Mouse (Mus musculus): Measurements from ENCODE around the gene Steap2. TPM values are rescaled to one million over a fixed set of nuclear protein-coding genes. Genes with fewer than 3 reads are reported as not detected.
A peak's percentile ranks its signal among the peaks of the same experiment; 100 is the strongest.
"Not testable (repeated sequence)": the region's sequence is repeated elsewhere in the genome, so short reads cannot be mapped to it uniquely, and the experiment has no call there.

Gene Steap2
- polyA plus RNA-seq, 1 experiment = 33.2 TPM

- H3K36me3 ChIP-seq (ENCODE audit: control insufficient read depth, insufficient read depth, low read length, poor library complexity, severe bottlenecking) = peaks cover 18% of the 10 kb centered on the region
- not testable (repeated sequence) for H3K4me3 ChIP-seq (ENCODE audit: low read depth, low read length); H3K27ac ChIP-seq (ENCODE audit: insufficient read depth, low read length); H3K9ac ChIP-seq (ENCODE audit: low read depth, poor library complexity, severe bottlenecking); H3K4me1 ChIP-seq (ENCODE audit: control insufficient read depth, insufficient read depth, low read length); H3K9me3 ChIP-seq (replicated peaks; ENCODE audit: control insufficient read depth, insufficient read depth, low read length, poor library complexity, severe bottlenecking); H3K27me3 ChIP-seq (ENCODE audit: control insufficient read depth, insufficient read depth, low read length, poor library complexity, severe bottlenecking)
- 0 out of 2 replicates have a peak, but pooled peaks have one; percentile 45 for TF ChIP-seq EP300 (IDR thresholded peaks at IDR 0.05; ENCODE audit: insufficient read depth, low read depth, low read length)
Observed at GRCm38 (mm10) chr5:5684946-5685345, 9.4 kb downstream of the Steap2 start.

GRCm38 (mm10) chr5:5683292-5683691 is 11.1 kb downstream of the Steap2 start:
- Histone ChIP-seq H3K27ac (ENCODE audit: insufficient read depth, low read length) (no peak overlapping the region), H3K4me1 (ENCODE audit: control insufficient read depth, insufficient read depth, low read length) (peaks cover 2% of the 10 kb centered on the region), H3K27me3 (ENCODE audit: control insufficient read depth, insufficient read depth, low read length, poor library complexity, severe bottlenecking) (no peaks in the 10 kb centered on the region), H3K36me3 (ENCODE audit: control insufficient read depth, insufficient read depth, low read length, poor library complexity, severe bottlenecking) (peaks cover 18% of the 10 kb centered on the region), H3K9me3 (replicated peaks; ENCODE audit: control insufficient read depth, insufficient read depth, low read length, poor library complexity, severe bottlenecking) (no peaks in the 10 kb centered on the region), H3K4me3 (ENCODE audit: low read depth, low read length) (no peak overlapping the region), H3K9ac (ENCODE audit: low read depth, poor library complexity, severe bottlenecking) (no peak overlapping the region)
- TF ChIP-seq POLR2A (IDR thresholded peaks at IDR 0.05; ENCODE audit: insufficient read depth, low read length) (no peak), EP300 (IDR thresholded peaks at IDR 0.05; ENCODE audit: insufficient read depth, low read depth, low read length) (no peak), CTCF (IDR thresholded peaks at IDR 0.05; ENCODE audit: low read depth, low read length) (no peak)

- TF ChIP-seq EP300 (IDR thresholded peaks at IDR 0.05; ENCODE audit: insufficient read depth, low read depth, low read length) (no peak), CTCF (IDR thresholded peaks at IDR 0.05; ENCODE audit: low read depth, low read length) (no peak), POLR2A (IDR thresholded peaks at IDR 0.05; ENCODE audit: insufficient read depth, low read length) (no peak)
- H3K27ac ChIP-seq (ENCODE audit: insufficient read depth, low read length) = no peak overlapping the region
- H3K9ac ChIP-seq (ENCODE audit: low read depth, poor library complexity, severe bottlenecking) = no peak overlapping the region
- H3K4me1 ChIP-seq (ENCODE audit: control insufficient read depth, insufficient read depth, low read length) = no peaks in the 10 kb centered on the region
- H3K27me3 ChIP-seq (ENCODE audit: control insufficient read depth, insufficient read depth, low read length, poor library complexity, severe bottlenecking) = no peaks in the 10 kb centered on the region
- no peaks in the 10 kb centered on the region for H3K9me3 ChIP-seq (replicated peaks; ENCODE audit: control insufficient read depth, insufficient read depth, low read length, poor library complexity, severe bottlenecking)
- peaks cover 26% of the 10 kb centered on the region for H3K36me3 ChIP-seq (ENCODE audit: control insufficient read depth, insufficient read depth, low read length, poor library complexity, severe bottlenecking)
- no peak overlapping the region for H3K4me3 ChIP-seq (ENCODE audit: low read depth, low read length)
Observed at GRCm38 (mm10) chr5:5679459-5679858, 14.9 kb downstream of the Steap2 start.

GRCm38 (mm10) chr5:5676082-5676481 is 18.3 kb downstream of the Steap2 start:
- TF ChIP-seq POLR2A (IDR thresholded peaks at IDR 0.05; ENCODE audit: insufficient read depth, low read length) = no peak
- no peak for TF ChIP-seq EP300 (IDR thresholded peaks at IDR 0.05; ENCODE audit: insufficient read depth, low read depth, low read length)
- no peak for TF ChIP-seq CTCF (IDR thresholded peaks at IDR 0.05; ENCODE audit: low read depth, low read length)
- H3K27ac ChIP-seq (ENCODE audit: insufficient read depth, low read length) = no peak overlapping the region
- no peaks in the 10 kb centered on the region for H3K27me3 ChIP-seq (ENCODE audit: control insufficient read depth, insufficient read depth, low read length, poor library complexity, severe bottlenecking)
- peaks cover 14% of the 10 kb centered on the region for H3K36me3 ChIP-seq (ENCODE audit: control insufficient read depth, insufficient read depth, low read length, poor library complexity, severe bottlenecking)
- H3K9ac ChIP-seq (ENCODE audit: low read depth, poor library complexity, severe bottlenecking) = no peak overlapping the region
- no peak overlapping the region for H3K4me3 ChIP-seq (ENCODE audit: low read depth, low read length)
- H3K9me3 ChIP-seq (replicated peaks; ENCODE audit: control insufficient read depth, insufficient read depth, low read length, poor library complexity, severe bottlenecking) = no peaks in the 10 kb centered on the region
- H3K4me1 ChIP-seq (ENCODE audit: control insufficient read depth, insufficient read depth, low read length) = no peaks in the 10 kb centered on the region

DNA sequence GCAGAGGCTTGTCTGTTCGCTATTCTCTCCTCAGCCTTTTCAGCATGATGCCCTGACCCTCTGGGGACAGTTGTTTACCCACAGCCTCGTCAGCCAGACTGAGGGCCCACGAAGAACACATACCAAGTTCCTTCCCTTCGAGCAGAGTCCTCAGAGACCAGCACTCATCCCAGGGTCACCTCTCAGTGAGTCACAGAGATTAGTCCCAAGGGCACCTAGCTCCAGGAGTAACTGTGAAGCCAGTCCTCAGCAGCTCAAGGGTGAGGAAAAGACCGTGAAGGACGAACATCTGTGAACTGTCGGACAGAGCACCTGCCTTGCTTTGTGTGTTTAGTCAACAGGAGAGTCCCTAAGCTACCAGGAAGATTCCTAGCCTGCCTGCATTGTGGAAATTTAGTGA is 25.5 kb downstream of the Steap2 start:
- Histone ChIP-seq H3K36me3 (ENCODE audit: control insufficient read depth, insufficient read depth, low read length, poor library complexity, severe bottlenecking) (no peaks in the 10 kb centered on the region), H3K9me3 (replicated peaks; ENCODE audit: control insufficient read depth, insufficient read depth, low read length, poor library complexity, severe bottlenecking) (no peaks in the 10 kb centered on the region), H3K9ac (ENCODE audit: low read depth, poor library complexity, severe bottlenecking) (no peak overlapping the region), H3K27me3 (ENCODE audit: control insufficient read depth, insufficient read depth, low read length, poor library complexity, severe bottlenecking) (no peaks in the 10 kb centered on the region), H3K27ac (ENCODE audit: insufficient read depth, low read length) (no peak overlapping the region), H3K4me3 (ENCODE audit: low read depth, low read length) (no peak overlapping the region), H3K4me1 (ENCODE audit: control insufficient read depth, insufficient read depth, low read length) (no peaks in the 10 kb centered on the region)
- TF ChIP-seq CTCF (IDR thresholded peaks at IDR 0.05; ENCODE audit: low read depth, low read length) = no peak
- TF ChIP-seq EP300 (IDR thresholded peaks at IDR 0.05; ENCODE audit: insufficient read depth, low read depth, low read length) = no peak
- no peak for TF ChIP-seq POLR2A (IDR thresholded peaks at IDR 0.05; ENCODE audit: insufficient read depth, low read length)

DNA sequence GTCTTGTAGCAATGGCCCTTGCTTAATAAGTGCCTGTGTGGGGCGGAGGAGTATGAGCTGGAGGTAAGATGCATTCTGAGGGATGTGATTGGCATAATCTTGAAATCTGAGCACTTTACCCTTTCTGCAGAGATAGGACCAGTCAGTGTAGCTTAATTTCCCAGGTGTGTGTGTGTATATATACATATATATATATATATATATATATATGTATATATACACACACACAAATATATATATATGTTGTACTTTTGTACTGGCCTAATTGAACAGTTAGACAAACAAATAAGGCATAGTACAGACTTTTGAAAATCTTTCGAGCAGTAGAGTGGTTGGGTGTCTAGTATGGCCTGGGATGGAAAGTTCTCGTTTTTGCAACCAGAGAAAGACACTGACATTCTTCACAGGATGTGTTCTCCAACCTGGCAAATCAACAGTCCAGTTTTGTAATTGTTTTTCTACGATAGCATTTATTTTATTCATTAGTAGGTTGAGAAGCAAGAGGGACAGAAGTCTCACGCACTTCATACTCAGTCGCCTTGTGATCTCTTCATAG is 29.9 kb downstream of the Steap2 start:
- Histone ChIP-seq H3K4me3 (ENCODE audit: low read depth, low read length) (peak overlapping the region; percentile 87), H3K27ac (ENCODE audit: insufficient read depth, low read length) (no peak overlapping the region), H3K4me1 (ENCODE audit: control insufficient read depth, insufficient read depth, low read length) (no peaks in the 10 kb centered on the region), H3K27me3 (ENCODE audit: control insufficient read depth, insufficient read depth, low read length, poor library complexity, severe bottlenecking) (no peaks in the 10 kb centered on the region), H3K9me3 (replicated peaks; ENCODE audit: control insufficient read depth, insufficient read depth, low read length, poor library complexity, severe bottlenecking) (no peaks in the 10 kb centered on the region), H3K9ac (ENCODE audit: low read depth, poor library complexity, severe bottlenecking) (no peak overlapping the region), H3K36me3 (ENCODE audit: control insufficient read depth, insufficient read depth, low read length, poor library complexity, severe bottlenecking) (no peaks in the 10 kb centered on the region)
- no peak for TF ChIP-seq EP300 (IDR thresholded peaks at IDR 0.05; ENCODE audit: insufficient read depth, low read depth, low read length)
- no peak for TF ChIP-seq POLR2A (IDR thresholded peaks at IDR 0.05; ENCODE audit: insufficient read depth, low read length)
- no peak for TF ChIP-seq CTCF (IDR thresholded peaks at IDR 0.05; ENCODE audit: low read depth, low read length)
